Mouse (Mus musculus): Measurements from ENCODE around the gene Nectin1. TPM values are rescaled to one million over a fixed set of nuclear protein-coding genes. Genes with fewer than 3 reads are reported as not detected.

Gene Nectin1
- polyA plus RNA-seq, 1 experiment from 2014 or later: 9.0 TPM

GRCm38 (mm10) chr9:43793411-43793810, 49.6 kb downstream of the Nectin1 start:
- Histone ChIP-seq H3K36me3 (ENCODE audit: control insufficient read depth, insufficient read depth, low read length) (peaks cover 35% of the 10 kb centered on the region), H3K4me3 (ENCODE audit: low read depth, low read length) (no peak overlapping the region), H3K9me3 (ENCODE audit: control insufficient read depth, low read length) (no peaks in the 10 kb centered on the region), H3K4me2 (ENCODE audit: low read depth, low read length) (no peak overlapping the region), H3K27me3 (replicated peaks; ENCODE audit: control insufficient read depth, insufficient read depth, low read length) (no peaks in the 10 kb centered on the region), H3K9ac (ENCODE audit: low read depth, low read length) (no peak overlapping the region), H3K27ac (replicated peaks; ENCODE audit: low read depth, low read length) (no peak overlapping the region), H3K4me1 (ENCODE audit: control insufficient read depth, insufficient read depth, low read length) (no peaks in the 10 kb centered on the region)
- DNase-seq (ENCODE audit: low spot score): no peak
- no peak for ATAC-seq (ENCODE audit: low read depth)
- 69% methylated on average over 3 of the region's 3 CpGs for WGBS

GRCm38 (mm10) chr9:43796031-43796430, 52.2 kb downstream of the Nectin1 start:
- 81% methylated on average over 3 of the region's 3 CpGs for WGBS
- Histone ChIP-seq H3K9ac (ENCODE audit: low read depth, low read length) (no peak overlapping the region), H3K4me2 (ENCODE audit: low read depth, low read length) (no peak overlapping the region), H3K9me3 (ENCODE audit: control insufficient read depth, low read length) (no peaks in the 10 kb centered on the region), H3K27ac (replicated peaks; ENCODE audit: low read depth, low read length) (no peak overlapping the region), H3K27me3 (replicated peaks; ENCODE audit: control insufficient read depth, insufficient read depth, low read length) (no peaks in the 10 kb centered on the region), H3K4me1 (ENCODE audit: control insufficient read depth, insufficient read depth, low read length) (no peaks in the 10 kb centered on the region), H3K4me3 (ENCODE audit: low read depth, low read length) (no peak overlapping the region), H3K36me3 (ENCODE audit: control insufficient read depth, insufficient read depth, low read length) (peaks cover 41% of the 10 kb centered on the region)
- DNase-seq (ENCODE audit: low spot score) (no peak), ATAC-seq (ENCODE audit: low read depth) (no peak)

GRCm38 (mm10) chr9:43796841-43797740, 53.3 kb downstream of the Nectin1 start:
- DNase-seq (ENCODE audit: low spot score) (peak; percentile 60), ATAC-seq (ENCODE audit: low read depth) (0 out of 2 replicates have a peak, but pooled peaks have one; percentile 17)
- Histone ChIP-seq H3K27me3 (replicated peaks; ENCODE audit: control insufficient read depth, insufficient read depth, low read length) (no peaks in the 10 kb centered on the region), H3K9me3 (ENCODE audit: control insufficient read depth, low read length) (no peaks in the 10 kb centered on the region), H3K27ac (replicated peaks; ENCODE audit: low read depth, low read length) (no peak overlapping the region), H3K4me2 (ENCODE audit: low read depth, low read length) (no peak overlapping the region), H3K4me3 (ENCODE audit: low read depth, low read length) (no peak overlapping the region), H3K9ac (ENCODE audit: low read depth, low read length) (no peak overlapping the region), H3K36me3 (ENCODE audit: control insufficient read depth, insufficient read depth, low read length) (peaks cover 31% of the 10 kb centered on the region), H3K4me1 (ENCODE audit: control insufficient read depth, insufficient read depth, low read length) (no peaks in the 10 kb centered on the region)
- WGBS: 70% methylated on average over 11 of the region's 11 CpGs

DNA sequence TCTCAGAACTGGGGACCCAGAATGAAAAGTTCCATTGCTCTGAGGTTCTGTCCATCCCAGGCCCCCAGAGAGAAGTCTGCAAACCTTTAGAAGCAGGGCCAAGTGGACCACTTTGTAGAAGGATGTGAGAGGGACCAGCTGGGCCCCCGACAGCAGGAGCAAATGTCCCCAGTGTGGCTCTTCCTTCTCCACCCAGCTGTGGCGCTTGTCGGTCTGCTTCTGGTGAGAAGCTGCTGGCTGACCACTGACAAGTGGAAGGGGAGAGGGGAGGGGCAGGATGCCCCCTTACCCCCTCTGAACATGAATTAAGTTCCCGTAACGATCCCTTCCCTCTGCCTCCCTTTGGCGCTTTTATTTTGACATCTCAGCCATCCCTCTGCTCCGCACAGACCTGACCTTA, 54.0 kb downstream of the Nectin1 start:
- H3K9me3 ChIP-seq (ENCODE audit: control insufficient read depth, low read length): no peaks in the 10 kb centered on the region
- WGBS: 64% methylated on average over 7 of the region's 7 CpGs
- no peaks in the 10 kb centered on the region for H3K4me1 ChIP-seq (ENCODE audit: control insufficient read depth, insufficient read depth, low read length)
- no peak overlapping the region for H3K4me2 ChIP-seq (ENCODE audit: low read depth, low read length)
- peaks cover 29% of the 10 kb centered on the region for H3K36me3 ChIP-seq (ENCODE audit: control insufficient read depth, insufficient read depth, low read length)
- H3K27me3 ChIP-seq (replicated peaks; ENCODE audit: control insufficient read depth, insufficient read depth, low read length): no peaks in the 10 kb centered on the region
- no peak overlapping the region for H3K4me3 ChIP-seq (ENCODE audit: low read depth, low read length)
- ATAC-seq (ENCODE audit: low read depth): no peak
- no peak overlapping the region for H3K9ac ChIP-seq (ENCODE audit: low read depth, low read length)
- no peak overlapping the region for H3K27ac ChIP-seq (replicated peaks; ENCODE audit: low read depth, low read length)
- no peak for DNase-seq (ENCODE audit: low spot score)

GRCm38 (mm10) chr9:43800525-43800924, 56.7 kb downstream of the Nectin1 start:
- Histone ChIP-seq H3K4me1 (ENCODE audit: control insufficient read depth, insufficient read depth, low read length) (no peaks in the 10 kb centered on the region), H3K9ac (ENCODE audit: low read depth, low read length) (no peak overlapping the region), H3K27me3 (replicated peaks; ENCODE audit: control insufficient read depth, insufficient read depth, low read length) (no peaks in the 10 kb centered on the region), H3K4me2 (ENCODE audit: low read depth, low read length) (no peak overlapping the region), H3K4me3 (ENCODE audit: low read depth, low read length) (no peak overlapping the region), H3K36me3 (ENCODE audit: control insufficient read depth, insufficient read depth, low read length) (peaks cover 21% of the 10 kb centered on the region), H3K27ac (replicated peaks; ENCODE audit: low read depth, low read length) (no peak overlapping the region), H3K9me3 (ENCODE audit: control insufficient read depth, low read length) (no peaks in the 10 kb centered on the region)
- ATAC-seq (ENCODE audit: low read depth) (no peak), DNase-seq (ENCODE audit: low spot score) (no peak)
- WGBS: 69% methylated on average over 2 of the region's 2 CpGs

DNA sequence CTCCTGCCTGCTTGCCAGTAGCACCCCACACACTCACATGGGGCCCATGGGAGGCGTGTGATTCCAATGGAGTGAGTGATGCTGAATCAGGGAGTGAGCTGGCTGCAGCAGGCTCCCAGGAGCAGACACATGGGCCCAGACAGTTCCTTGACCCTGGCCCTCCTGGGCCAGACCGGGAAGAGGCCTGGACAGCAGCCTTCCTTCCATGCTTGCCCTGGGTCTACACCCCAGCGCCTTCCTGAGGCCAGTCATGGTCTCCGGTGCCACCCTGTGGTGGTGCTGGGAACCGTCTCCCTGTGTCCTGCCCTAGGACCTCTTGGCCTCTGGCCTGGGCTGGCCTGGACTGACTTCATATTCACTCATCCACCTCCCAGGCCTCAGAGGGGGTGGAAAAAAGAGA, 58.1 kb downstream of the Nectin1 start:
- Histone ChIP-seq H3K27me3 (replicated peaks; ENCODE audit: control insufficient read depth, insufficient read depth, low read length) (no peaks in the 10 kb centered on the region), H3K4me2 (ENCODE audit: low read depth, low read length) (no peak overlapping the region), H3K4me1 (ENCODE audit: control insufficient read depth, insufficient read depth, low read length) (no peaks in the 10 kb centered on the region), H3K36me3 (ENCODE audit: control insufficient read depth, insufficient read depth, low read length) (peaks cover 22% of the 10 kb centered on the region; the same call in 1 of the 2 replicates), H3K27ac (replicated peaks; ENCODE audit: low read depth, low read length) (no peak overlapping the region), H3K9ac (ENCODE audit: low read depth, low read length) (no peak overlapping the region), H3K9me3 (ENCODE audit: control insufficient read depth, low read length) (no peaks in the 10 kb centered on the region), H3K4me3 (ENCODE audit: low read depth, low read length) (no peak overlapping the region)
- 42% methylated on average over 5 of the region's 5 CpGs for WGBS
- ATAC-seq (ENCODE audit: low read depth) (peak; percentile 58; the same call in 1 of the 2 replicates), DNase-seq (ENCODE audit: low spot score) (peak; percentile 32)

DNA sequence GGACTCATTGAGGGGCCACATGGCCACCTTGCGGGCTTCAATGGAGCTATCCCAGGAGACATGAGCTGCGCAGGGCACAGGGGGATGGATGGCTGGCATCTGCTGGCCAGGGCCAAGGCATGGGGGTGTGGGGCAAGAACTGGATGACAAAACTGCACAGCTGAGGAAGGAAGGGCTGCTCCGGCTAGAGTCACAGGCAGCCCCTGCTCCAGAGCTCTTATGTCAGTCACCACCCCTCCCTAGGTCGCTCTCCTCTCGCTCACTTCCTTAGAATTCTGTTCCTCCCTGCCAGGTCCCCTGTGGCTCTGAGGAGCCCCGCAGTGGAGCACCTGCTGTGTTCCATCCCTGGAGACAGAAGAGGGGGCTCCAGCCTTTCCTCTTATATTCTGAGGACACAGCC, 63.8 kb downstream of the Nectin1 start:
- Histone ChIP-seq H3K4me2 (ENCODE audit: low read depth, low read length) (no peak overlapping the region), H3K27ac (replicated peaks; ENCODE audit: low read depth, low read length) (no peak overlapping the region; the same call in 1 of the 2 replicates), H3K4me3 (ENCODE audit: low read depth, low read length) (no peak overlapping the region), H3K9ac (ENCODE audit: low read depth, low read length) (no peak overlapping the region), H3K36me3 (ENCODE audit: control insufficient read depth, insufficient read depth, low read length) (peaks cover 15% of the 10 kb centered on the region; the same call in 1 of the 2 replicates), H3K27me3 (replicated peaks; ENCODE audit: control insufficient read depth, insufficient read depth, low read length) (no peaks in the 10 kb centered on the region), H3K4me1 (ENCODE audit: control insufficient read depth, insufficient read depth, low read length) (peaks cover 4% of the 10 kb centered on the region), H3K9me3 (ENCODE audit: control insufficient read depth, low read length) (no peaks in the 10 kb centered on the region)
- DNase-seq (ENCODE audit: low spot score) (peak; percentile 68), ATAC-seq (ENCODE audit: low read depth) (peak; percentile 70)
- WGBS: 14% methylated on average over 5 of the region's 6 CpGs

DNA sequence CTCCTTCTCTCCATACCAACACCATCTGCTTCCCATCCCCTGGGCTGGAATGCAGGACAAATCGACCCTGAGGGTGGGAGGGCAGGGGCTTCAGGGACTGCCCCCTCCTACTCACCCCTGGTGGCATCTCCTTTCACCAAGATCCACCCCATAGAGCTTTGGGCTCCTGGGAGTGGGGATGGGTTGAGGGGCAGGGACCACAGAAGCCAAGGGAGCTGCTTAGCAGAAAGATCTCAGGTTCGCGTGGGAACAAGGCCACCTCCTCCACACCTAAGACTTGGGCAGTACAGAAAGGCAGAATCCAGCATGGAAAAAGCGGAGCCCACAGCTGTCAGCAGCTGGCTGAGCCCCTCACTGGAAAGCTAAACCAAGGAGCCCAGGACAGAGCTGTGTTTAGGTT, 64.3 kb downstream of the Nectin1 start:
- H3K4me1 ChIP-seq (ENCODE audit: control insufficient read depth, insufficient read depth, low read length): peaks cover 4% of the 10 kb centered on the region
- 0 out of 2 replicates have a peak overlapping the region, but pooled peaks have one; percentile 15 for H3K27ac ChIP-seq (replicated peaks; ENCODE audit: low read depth, low read length)
- peaks cover 13% of the 10 kb centered on the region; the same call in 1 of the 2 replicates for H3K36me3 ChIP-seq (ENCODE audit: control insufficient read depth, insufficient read depth, low read length)
- WGBS: 11% methylated on average over 3 of the region's 4 CpGs
- H3K9ac ChIP-seq (ENCODE audit: low read depth, low read length): no peak overlapping the region
- DNase-seq (ENCODE audit: low spot score) (peak; percentile 34), ATAC-seq (ENCODE audit: low read depth) (peak; percentile 54; the same call in 1 of the 2 replicates)
- H3K4me3 ChIP-seq (ENCODE audit: low read depth, low read length): no peak overlapping the region
- H3K9me3 ChIP-seq (ENCODE audit: control insufficient read depth, low read length): no peaks in the 10 kb centered on the region
- 0 out of 2 replicates have a peak overlapping the region, but pooled peaks have one; percentile 10 for H3K4me2 ChIP-seq (ENCODE audit: low read depth, low read length)
- no peaks in the 10 kb centered on the region for H3K27me3 ChIP-seq (replicated peaks; ENCODE audit: control insufficient read depth, insufficient read depth, low read length)

All from embryonic facial prominence, embryonic 14.5 days (tissue).